Mouse (Mus musculus) heart, embryonic 14.5 days (tissue): Measurements from ENCODE around the gene Wdr53. TPM values are rescaled to one million over a fixed set of nuclear protein-coding genes. Genes with fewer than 3 reads are reported as not detected.
"Not testable (repeated sequence)": the region's sequence is repeated elsewhere in the genome, so short reads cannot be mapped to it uniquely, and the experiment has no call there.

Experiments used
- ATAC-seq: fragments of 200-750 bp; cut with Nextera tagmentation; 2 replicates; pipeline ENCODE4 v1.8.0; 2017; ENCODE audit warnings: low read depth, moderate TSS enrichment; ENCODE audit not compliant: insufficient number of reproducible peaks, insufficient read depth, low FRiP score
- H3K27ac ChIP-seq, 2 experiments: fragments of 200-500 bp in 1 of 2; fragments of 300-500 bp in 1 of 2; sonication (generic) in 1 of 2; replicated peaks in 1 of 2; 2 replicates each; pipeline ENCODE4 v1.5.1; 2012 to 2014; ENCODE audit warnings: low read depth in 2 of 2, low read length in 2 of 2, control low read depth in 1 of 2, mild to moderate bottlenecking in 1 of 2, mixed read lengths in 1 of 2; ENCODE audit not compliant: control insufficient read depth in 1 of 2, insufficient read depth in 1 of 2
- H3K27me3 ChIP-seq: fragments of 300-500 bp; sonication (generic); 2 replicates; pipeline ENCODE4 v1.6.1; 2014; ENCODE audit warnings: mild to moderate bottlenecking, low read length, control low read depth; ENCODE audit not compliant: control insufficient read depth, insufficient read depth
- H3K36me3 ChIP-seq: fragments of 300-500 bp; sonication (generic); 2 replicates; pipeline ENCODE4 v1.6.1; 2014; ENCODE audit warnings: mild to moderate bottlenecking, control low read depth, low read length, mixed read lengths; ENCODE audit not compliant: control insufficient read depth, insufficient read depth
- H3K4me1 ChIP-seq, 2 experiments: fragments of 200-500 bp in 1 of 2; fragments of 300-500 bp in 1 of 2; sonication (generic) in 1 of 2; 2 replicates each; pipeline ENCODE4 v1.6.1; 2012 to 2014; ENCODE audit warnings: low read length in 2 of 2, control low read depth in 1 of 2, mixed read lengths in 1 of 2; ENCODE audit not compliant: control insufficient read depth in 2 of 2, insufficient read depth in 2 of 2
- H3K4me2 ChIP-seq: fragments of 300-500 bp; sonication (generic); 2 replicates; pipeline ENCODE4 v1.6.1; 2014; ENCODE audit warnings: mild to moderate bottlenecking, low read length
- H3K4me3 ChIP-seq, 2 experiments: fragments of 200-500 bp in 1 of 2; fragments of 300-500 bp in 1 of 2; sonication (generic) in 1 of 2; 2 replicates each; pipeline ENCODE4 v1.5.1; 2012 to 2014; ENCODE audit warnings: low read length in 2 of 2, mild to moderate bottlenecking in 2 of 2, control low read depth in 1 of 2, low read depth in 1 of 2, moderate library complexity in 1 of 2; ENCODE audit not compliant: control insufficient read depth in 1 of 2, insufficient read depth in 1 of 2
- H3K9ac ChIP-seq: fragments of 300-500 bp; sonication (generic); 2 replicates; pipeline ENCODE4 v1.6.1; 2014; ENCODE audit warnings: mild to moderate bottlenecking, low read length
- H3K9me3 ChIP-seq: fragments of 300-500 bp; sonication (generic); 2 replicates; pipeline ENCODE4 v1.6.1; 2016; ENCODE audit warnings: low read length, control low read depth; ENCODE audit not compliant: control insufficient read depth
- WGBS: fragments of 180-500 bp; shearing (Covaris S2); extraction: QIAGEN DNeasy Blood & Tissue Kit; methylation state at CpG from one replicate; pipeline ENCODE4 v1.1.7; 2014; 5-methylcytosine and 5-hydroxymethylcytosine counted together
- polyA plus RNA-seq: library from polyadenylated mRNA; unstranded; fragments of >200 nt; fragmentation: Nextera tagmentation; extraction: Ambion mirVana; gene quantifications from 2 replicates; pipeline ENCODE4 v1.2.1, GENCODE M21; 2014

Wdr53 gene
- polyA plus RNA-seq, 1 experiment from 2014 or later, result 10.9 TPM

- 80% methylated on average over 2 of the region's 2 CpGs for WGBS
- not testable (repeated sequence) for H3K9ac ChIP-seq
Measured at GRCm38 (mm10) chr16:32264225-32264624, 17.2 kb downstream of the Wdr53 start.

GRCm38 (mm10) chr16:32271291-32271690 is 24.3 kb downstream of the Wdr53 start, which contains the start of gene Smco1:
Gene Smco1, plus strand, starts transcription at chr16:32271468.
- Histone ChIP-seq H3K9me3 (no peaks in the 10 kb centered on the region), H3K36me3 (no peaks in the 10 kb centered on the region), H3K4me1 (no peaks in the 10 kb centered on the region), H3K27ac (no peak within 1 kb of the TSS), H3K9ac (no peak within 1 kb of the TSS), H3K4me2 (no peak within 1 kb of the TSS), H3K4me3 (no peak within 1 kb of the TSS), H3K27me3 (no peaks in the 10 kb centered on the region)
- ATAC-seq, result no peak
- 68% methylated on average over 11 of the region's 11 CpGs for WGBS

More at GRCm38 (mm10) chr16:32264225-32264624, 17.2 kb downstream of the Wdr53 start:
- H3K4me1 ChIP-seq, H3K36me3 ChIP-seq, H3K27me3 ChIP-seq, H3K27ac ChIP-seq, ATAC-seq, H3K9me3 ChIP-seq, H3K4me2 ChIP-seq, H3K4me3 ChIP-seq: not testable (repeated sequence)

- no peak overlapping the region for H3K27ac ChIP-seq
- no peak overlapping the region for H3K4me2 ChIP-seq
- H3K27me3 ChIP-seq, result no peaks in the 10 kb centered on the region
- no peak for ATAC-seq
- 45% methylated on average over 9 of the region's 9 CpGs for WGBS
- H3K36me3 ChIP-seq, result no peaks in the 10 kb centered on the region
- no peaks in the 10 kb centered on the region for H3K9me3 ChIP-seq
- H3K9ac ChIP-seq, result no peak overlapping the region
- no peak overlapping the region for H3K4me3 ChIP-seq
- peaks cover 0 to 5% of the 10 kb centered on the region in 2 experiments; a peak in 2 of 4 replicates for H3K4me1 ChIP-seq
Measured at GRCm38 (mm10) chr16:32273338-32273737, 26.3 kb downstream of the Wdr53 start.

- no peak overlapping the region for H3K4me2 ChIP-seq
- no peak overlapping the region for H3K4me3 ChIP-seq
- peaks cover 3% of the 10 kb centered on the region; the same call in 1 of the 2 replicates for H3K9me3 ChIP-seq
- WGBS, result 81% methylated on average over 6 of the region's 6 CpGs
- peaks cover 0 to 15% of the 10 kb centered on the region in 2 experiments; a peak in 2 of 4 replicates for H3K4me1 ChIP-seq
- H3K9ac ChIP-seq, result no peak overlapping the region
- no peaks in the 10 kb centered on the region for H3K27me3 ChIP-seq
- H3K27ac ChIP-seq, result no peak overlapping the region
- H3K36me3 ChIP-seq, result peaks cover 4% of the 10 kb centered on the region
- no peak for ATAC-seq
Measured at GRCm38 (mm10) chr16:32275041-32275440, 28.0 kb downstream of the Wdr53 start.

GRCm38 (mm10) chr16:32275830-32276229 is 28.8 kb downstream of the Wdr53 start:
- H3K9ac ChIP-seq, result no peak overlapping the region
- no peak overlapping the region for H3K27ac ChIP-seq
- H3K4me1 ChIP-seq, result peaks cover 0 to 15% of the 10 kb centered on the region in 2 experiments; a peak in 2 of 4 replicates
- H3K27me3 ChIP-seq, result no peaks in the 10 kb centered on the region
- ATAC-seq, result no peak
- H3K9me3 ChIP-seq, result peaks cover 9% of the 10 kb centered on the region; the same call in 1 of the 2 replicates
- H3K4me3 ChIP-seq, result no peak overlapping the region
- WGBS, result 58% methylated on average over 1 of the region's 1 CpGs
- peaks cover 6% of the 10 kb centered on the region for H3K36me3 ChIP-seq
- no peak overlapping the region for H3K4me2 ChIP-seq

GRCm38 (mm10) chr16:32277308-32278256 is 30.6 kb downstream of the Wdr53 start, which contains the start of gene Rnf168:
Gene Rnf168, plus strand, starts transcription at chr16:32277459.
- peaks cover 0 to 15% of the 10 kb centered on the region in 2 experiments; a peak in 2 of 4 replicates for H3K4me1 ChIP-seq
- H3K36me3 ChIP-seq, result peaks cover 10% of the 10 kb centered on the region
- peaks cover 9% of the 10 kb centered on the region; the same call in 1 of the 2 replicates for H3K9me3 ChIP-seq
- H3K4me2 ChIP-seq, result peak within 1 kb of the TSS; percentile 70
- H3K4me3 ChIP-seq, result peak within 1 kb of the TSS; percentile 72 to 100
- H3K27ac ChIP-seq, result peak within 1 kb of the TSS; percentile 96
- ATAC-seq, result peak; percentile 85
- peak within 1 kb of the TSS; percentile 89 for H3K9ac ChIP-seq
- no peaks in the 10 kb centered on the region for H3K27me3 ChIP-seq
- WGBS, result under 1% methylated on average over 75 of the region's 75 CpGs

- Histone ChIP-seq H3K27ac (peak overlapping the region; percentile 96; a peak in 3 of 4 replicates), H3K9me3 (peaks cover 9% of the 10 kb centered on the region; the same call in 1 of the 2 replicates), H3K27me3 (no peaks in the 10 kb centered on the region), H3K4me2 (peak overlapping the region; percentile 70), H3K36me3 (peaks cover 18% of the 10 kb centered on the region), H3K4me3 (peak overlapping the region; percentile 72 to 100), H3K9ac (peak overlapping the region; percentile 89), H3K4me1 (peaks cover 0 to 15% of the 10 kb centered on the region in 2 experiments; a peak in 2 of 4 replicates)
- 55% methylated on average over 7 of the region's 7 CpGs for WGBS
- no peak for ATAC-seq
Measured at GRCm38 (mm10) chr16:32278396-32278795, 31.4 kb downstream of the Wdr53 start.
